Mouse (Mus musculus) midbrain, embryonic 14.5 days (tissue): ENCODE data around the gene Ormdl3. TPM values are rescaled to one million over a fixed set of nuclear protein-coding genes. Genes with fewer than 3 reads are reported as not detected.

Source experiments
- ATAC-seq: fragments of 200-750 bp; cut with Nextera tagmentation; 2 replicates; pipeline ENCODE4 v1.8.0; 2017; ENCODE audit warnings: moderate number of reproducible peaks, moderate library complexity; ENCODE audit not compliant: low FRiP score, low TSS enrichment
- DNase-seq: peaks from one replicate; pipeline ENCODE4 v3.0.0-alpha.2; 2015
- H3K27ac ChIP-seq: fragments of 300-500 bp; sonication (generic); replicated peaks from 2 replicates; pipeline ENCODE4 v1.5.1; 2014; ENCODE audit warnings: mild to moderate bottlenecking, low read depth, low read length, moderate library complexity
- H3K27me3 ChIP-seq: fragments of 300-500 bp; sonication (generic); 2 replicates; pipeline ENCODE4 v1.6.1; 2014; ENCODE audit warnings: low read length, control low read depth, mixed read lengths; ENCODE audit not compliant: control insufficient read depth, insufficient read depth
- H3K36me3 ChIP-seq: fragments of 300-500 bp; sonication (generic); 2 replicates; pipeline ENCODE4 v1.6.1; 2014; ENCODE audit warnings: low read length, control low read depth; ENCODE audit not compliant: control insufficient read depth, insufficient read depth
- H3K4me1 ChIP-seq: fragments of 300-500 bp; sonication (generic); 2 replicates; pipeline ENCODE4 v1.6.1; 2014; ENCODE audit warnings: mild to moderate bottlenecking, antibody characterized with exemption, low read length, control low read depth; ENCODE audit not compliant: control insufficient read depth, insufficient read depth
- H3K4me2 ChIP-seq: fragments of 300-500 bp; sonication (generic); 2 replicates; pipeline ENCODE4 v1.6.1; 2014; ENCODE audit warnings: mild to moderate bottlenecking, low read length, moderate library complexity
- H3K4me3 ChIP-seq: fragments of 300-500 bp; sonication (generic); replicated peaks from 2 replicates; pipeline ENCODE4 v1.5.1; 2014; ENCODE audit warnings: low read depth, low read length
- H3K9ac ChIP-seq: fragments of 300-500 bp; sonication (generic); replicated peaks from 2 replicates; pipeline ENCODE4 v1.6.1; 2014; ENCODE audit warnings: mild to moderate bottlenecking, low read length, moderate library complexity
- H3K9me3 ChIP-seq: fragments of 300-500 bp; sonication (generic); 2 replicates; pipeline ENCODE4 v1.6.1; 2016; ENCODE audit warnings: low read length, control low read depth, mixed read lengths; ENCODE audit not compliant: control insufficient read depth
- WGBS: fragments of 180-500 bp; shearing (Covaris S2); extraction: QIAGEN DNeasy Blood & Tissue Kit; methylation state at CpG from one replicate; pipeline ENCODE4 v1.1.7; 2014; 5-methylcytosine and 5-hydroxymethylcytosine counted together
- polyA plus RNA-seq: library from polyadenylated mRNA; unstranded; fragments of >200 nt; fragmentation: Nextera tagmentation; extraction: Ambion mirVana; gene quantifications from 2 replicates; pipeline ENCODE4 v1.2.1, GENCODE M21; 2014

The Ormdl3 gene
- polyA plus RNA-seq, 1 experiment from 2014 or later = 17.1 TPM

- H3K27me3 ChIP-seq = peaks cover 21% of the 10 kb centered on the region
- H3K4me2 ChIP-seq = no peak overlapping the region
- DNase-seq = no peak
- no peak overlapping the region for H3K9ac ChIP-seq
- H3K9me3 ChIP-seq = peaks cover 3% of the 10 kb centered on the region; the same call in 1 of the 2 replicates
- 81% methylated on average over 5 of the region's 5 CpGs for WGBS
- no peaks in the 10 kb centered on the region for H3K36me3 ChIP-seq
- ATAC-seq = no peak
- 0 out of 2 replicates have a peak, but pooled peaks cover 1% of the 10 kb centered on the region for H3K4me1 ChIP-seq
- H3K4me3 ChIP-seq = no peak overlapping the region
- H3K27ac ChIP-seq = no peak overlapping the region
Measured at GRCm38 (mm10) chr11:98540319-98540718, 46.8 kb downstream of the Ormdl3 start.

- no peaks in the 10 kb centered on the region for H3K4me1 ChIP-seq
- no peaks in the 10 kb centered on the region for H3K36me3 ChIP-seq
- no peak overlapping the region for H3K4me2 ChIP-seq
- H3K9me3 ChIP-seq = peaks cover 3% of the 10 kb centered on the region; the same call in 1 of the 2 replicates
- 0 out of 2 replicates have a peak, but pooled peaks cover 3% of the 10 kb centered on the region for H3K27me3 ChIP-seq
- no peak overlapping the region for H3K27ac ChIP-seq
- H3K4me3 ChIP-seq = no peak overlapping the region
- ATAC-seq (no peak), DNase-seq (no peak)
- no peak overlapping the region for H3K9ac ChIP-seq
Measured at GRCm38 (mm10) chr11:98537480-98538034, 49.6 kb downstream of the Ormdl3 start.

Other genes with a start within 250 kb of the Ormdl3 start
- gene Ppp1r1b, start 239.0 kb downstream of the Ormdl3 start, polyA plus RNA-seq = 0.95 and 1.2 TPM in 2 replicates
- 34.5 and 36.0 TPM in 2 replicates for gene Stard3, start 229.0 kb downstream of the Ormdl3 start, polyA plus RNA-seq
- gene Tcap, start 203.6 kb downstream of the Ormdl3 start, polyA plus RNA-seq = 0.31 TPM in 1 of 2 replicates, not detected in the other
- gene Pnmt, start 200.9 kb downstream of the Ormdl3 start, polyA plus RNA-seq = 0.62 and 1.1 TPM in 2 replicates
- gene Pgap3, start 186.9 kb downstream of the Ormdl3 start, polyA plus RNA-seq = 6.4 and 6.9 TPM in 2 replicates
- gene Erbb2, start 174.9 kb downstream of the Ormdl3 start, polyA plus RNA-seq = 6.0 and 7.6 TPM in 2 replicates
- gene Mien1, start 148.4 kb downstream of the Ormdl3 start, polyA plus RNA-seq = 225 and 280 TPM in 2 replicates
- 0.58 and 0.67 TPM in 2 replicates for gene Grb7, start 141.0 kb downstream of the Ormdl3 start, polyA plus RNA-seq
- 0.05 TPM in 1 of 2 replicates, not detected in the other for gene Ikzf3, start 41.3 kb downstream of the Ormdl3 start, polyA plus RNA-seq
- gene Zpbp2, start 36.3 kb downstream of the Ormdl3 start, polyA plus RNA-seq = not detected in 2 replicates
- gene Lrrc3c, start 10.9 kb upstream of the Ormdl3 start, polyA plus RNA-seq = not detected in 2 replicates
- 0.71 and 1.4 TPM in 2 replicates for gene Gm12355, start 38.3 kb upstream of the Ormdl3 start, polyA plus RNA-seq
- not detected in 2 replicates for gene Gsdma3, start 39.0 kb upstream of the Ormdl3 start, polyA plus RNA-seq
- not detected in 2 replicates for gene Gsdma2, start 59.4 kb upstream of the Ormdl3 start, polyA plus RNA-seq
- not detected in 2 replicates for gene Gsdma, start 77.0 kb upstream of the Ormdl3 start, polyA plus RNA-seq
- gene Psmd3, start 95.2 kb upstream of the Ormdl3 start, polyA plus RNA-seq = 135 and 164 TPM in 2 replicates
- not detected in 2 replicates for gene Csf3, start 113.9 kb upstream of the Ormdl3 start, polyA plus RNA-seq
- gene Med24, start 142.1 kb upstream of the Ormdl3 start, polyA plus RNA-seq = 65.7 and 81.1 TPM in 2 replicates
- 175 and 194 TPM in 2 replicates for gene Thra, start 153.3 kb upstream of the Ormdl3 start, polyA plus RNA-seq
- 3.0 TPM in 2 replicates for gene Nr1d1, start 188.0 kb upstream of the Ormdl3 start, polyA plus RNA-seq
- gene Msl1, start 208.1 kb upstream of the Ormdl3 start, polyA plus RNA-seq = 25.0 and 35.9 TPM in 2 replicates
- gene Casc3, start 217.5 kb upstream of the Ormdl3 start, polyA plus RNA-seq = 46.6 and 57.3 TPM in 2 replicates
- gene Rapgefl1, start 249.4 kb upstream of the Ormdl3 start, polyA plus RNA-seq = 8.8 and 9.6 TPM in 2 replicates